16 mouse cellular contexts compared by ENCODE assay signal in genomic region chr1:38012104-38012503, GRCm38 (mm10). TPM values are rescaled to one million over a fixed set of nuclear protein-coding genes. Genes with fewer than 3 reads are reported as not detected.
A peak's percentile ranks its signal among the peaks of the same experiment; 100 is the strongest.
DNase-seq lines count a peak whose midpoint lies in the region; ATAC-seq and TF ChIP-seq lines count a peak whose summit lies in the region.
"Had no signal": no experiment of that assay in that cellular context is flagged by ENCODE, and none has a peak within 500 bp of the region (broad histone marks: within the 10 kb centered on the region; RNA-seq: fewer than 3 reads in every experiment).

No protein-coding gene starts in this region.

- no peak overlapping the region for H3K9ac ChIP-seq in lung, postnatal 0 days (replicated peaks; ENCODE audit: low read depth)

- H3K4me2 ChIP-seq in lung, postnatal 0 days (replicated peaks; ENCODE audit: low read depth, low read length), result no peak overlapping the region

- peak; percentile 8 for DNase-seq in lung, postnatal 0 days (ENCODE audit: low spot score)
- no peak for DNase-seq in lung, postnatal 14 days
- peak; percentile 33 for DNase-seq in liver
- no peak for DNase-seq in left cerebral cortex, adult 8-10 months (ENCODE audit: low spot score in 2 of 2)
- no peak for DNase-seq in cerebellum, postnatal 4 days (ENCODE audit: low spot score in 2 of 2)
- DNase-seq: cerebellum, adult 2 months; kidney, adult 18-20 months; thymus, adult 18-20 months had no signal

- TF ChIP-seq CTCF in lung, postnatal 0 days (IDR thresholded peaks at IDR 0.05), result no peak

- H3K4me1 ChIP-seq in erythroblast, embryonic 14.5 days (ENCODE audit: control insufficient read depth), result peaks cover 88% of the 10 kb centered on the region
- no peaks in the 10 kb centered on the region for H3K4me1 ChIP-seq in lung, postnatal 0 days (ENCODE audit: insufficient read depth, low read depth, low read length)
- peaks cover 82% of the 10 kb centered on the region for H3K4me1 ChIP-seq in megakaryocyte, embryonic 14.5 days
- H3K4me1 ChIP-seq: limb, embryonic 10.5 days had no signal

- no peaks in the 10 kb centered on the region for H3K9me3 ChIP-seq in erythroblast, embryonic 14.5 days (ENCODE audit: control insufficient read depth, low read length)
- no peaks in the 10 kb centered on the region for H3K9me3 ChIP-seq in lung, postnatal 0 days (ENCODE audit: low read length)
- H3K9me3 ChIP-seq in megakaryocyte, embryonic 14.5 days, result no peaks in the 10 kb centered on the region
- H3K9me3 ChIP-seq: limb, embryonic 10.5 days had no signal

- H3K27me3 ChIP-seq in erythroblast, embryonic 14.5 days (ENCODE audit: control insufficient read depth), result no peaks in the 10 kb centered on the region
- H3K27me3 ChIP-seq in lung, postnatal 0 days (replicated peaks; ENCODE audit: insufficient read depth, low read length), result no peaks in the 10 kb centered on the region
- no peaks in the 10 kb centered on the region for H3K27me3 ChIP-seq in megakaryocyte, embryonic 14.5 days (replicated peaks)

- WGBS in lung, postnatal 0 days, result 76% methylated on average over 3 of the region's 3 CpGs

- peak overlapping the region; percentile 54 for H3K4me3 ChIP-seq in erythroblast, embryonic 14.5 days (replicated peaks)
- no peak overlapping the region for H3K4me3 ChIP-seq in lung, postnatal 0 days (ENCODE audit: low read depth, low read length)
- peak overlapping the region; percentile 88 for H3K4me3 ChIP-seq in megakaryocyte, embryonic 14.5 days (replicated peaks)
- H3K4me3 ChIP-seq: limb, embryonic 10.5 days; myocyte had no signal

- H3K36me3 ChIP-seq in erythroblast, embryonic 14.5 days (ENCODE audit: control insufficient read depth), result peaks cover 38% of the 10 kb centered on the region
- no peaks in the 10 kb centered on the region for H3K36me3 ChIP-seq in lung, postnatal 0 days (ENCODE audit: insufficient read depth, low read length)
- peaks cover 23% of the 10 kb centered on the region for H3K36me3 ChIP-seq in megakaryocyte, embryonic 14.5 days (replicated peaks; ENCODE audit: low read length)
- H3K36me3 ChIP-seq: limb, embryonic 10.5 days had no signal

- ATAC-seq in erythroblast, adult 5-6 weeks (replicated peaks; ENCODE audit: low FRiP score, poor library complexity, severe bottlenecking), result no peak
- no peak for ATAC-seq in lung, postnatal 0 days

- no peak for TF ChIP-seq EP300 in lung, postnatal 0 days (IDR thresholded peaks at IDR 0.05)

- H3K27ac ChIP-seq in lung, postnatal 0 days (ENCODE audit: low read length), result no peak overlapping the region
- H3K27ac ChIP-seq: limb, embryonic 10.5 days had no signal

RNA-seq across cellular contexts. Expression of gene Eif5b, which starts 14.3 kb away (rescaled TPM):
- polyA plus RNA-seq in erythroblast, embryonic 14.5 days (2012), result 10.1 and 11.0 TPM in 2 replicates
- total RNA-seq in erythroblast, adult 5-6 weeks (2015; ENCODE audit: low replicate concordance), result 18.6 and 20.5 TPM in 2 replicates
- total RNA-seq in erythroblast, adult 5-6 weeks (2017; ENCODE audit: low replicate concordance), result 10.6 and 20.4 TPM in 2 replicates
- 16.0 and 18.6 TPM in 2 replicates for polyA plus RNA-seq in lung, postnatal 0 days (2015; fragmentation: Nextera tagmentation; extraction: Ambion mirVana)
- 3.5 and 69.6 TPM in 2 replicates for polyA plus RNA-seq in megakaryocyte, embryonic 14.5 days (2012; ENCODE audit: insufficient read depth, low replicate concordance)
- 10 to 100 TPM; 36.2 to 40.3 (median 37.5) TPM for total RNA-seq in left cerebral cortex, adult 8-10 months (2022)

RNA-seq across cellular contexts. Expression of gene Txndc9, which starts 14.4 kb away (rescaled TPM):
- polyA plus RNA-seq in erythroblast, embryonic 14.5 days (2012), result 0.46 and 1.1 TPM in 2 replicates
- total RNA-seq in erythroblast, adult 5-6 weeks (2015; ENCODE audit: low replicate concordance), result 22.6 and 24.0 TPM in 2 replicates
- 24.8 and 30.1 TPM in 2 replicates for total RNA-seq in erythroblast, adult 5-6 weeks (2017; ENCODE audit: low replicate concordance)
- 93.3 and 101 TPM in 2 replicates for polyA plus RNA-seq in lung, postnatal 0 days (2015; fragmentation: Nextera tagmentation; extraction: Ambion mirVana)
- 3.2 and 4.8 TPM in 2 replicates for polyA plus RNA-seq in megakaryocyte, embryonic 14.5 days (2012; ENCODE audit: insufficient read depth, low replicate concordance)
- total RNA-seq in left cerebral cortex, adult 8-10 months (2022), result 10 to 100 TPM; 57.1 to 62.3 (median 61.7) TPM

RNA-seq across cellular contexts. Expression of gene Lyg1, which starts 54.5 kb away (rescaled TPM):
- polyA plus RNA-seq in erythroblast, embryonic 14.5 days (2012), result not detected in 2 replicates
- not detected in 2 replicates for total RNA-seq in erythroblast, adult 5-6 weeks (2015; ENCODE audit: low replicate concordance)
- total RNA-seq in erythroblast, adult 5-6 weeks (2017; ENCODE audit: low replicate concordance), result not detected in 2 replicates
- not detected in 2 replicates for polyA plus RNA-seq in lung, postnatal 0 days (2015; fragmentation: Nextera tagmentation; extraction: Ambion mirVana)
- not detected in 2 replicates for polyA plus RNA-seq in megakaryocyte, embryonic 14.5 days (2012; ENCODE audit: insufficient read depth, low replicate concordance)
- total RNA-seq in left cerebral cortex, adult 8-10 months (2022), result not detected
- total RNA-seq: ES-E14 had no signal
- polyA plus RNA-seq: cerebellum, adult 2 months; hindbrain, embryonic 11.5 days; large intestine, adult 2 months; limb, embryonic 10.5 days; myocyte had no signal

Comparison
In these comparisons a context has a peak if more than half of its experiments do, and no peak if none do; other contexts are left out.
1. DNase-seq: peak in lung, postnatal 0 days (single experiment) and liver (single experiment); none in lung, postnatal 14 days (single experiment), left cerebral cortex, adult 8-10 months (0 of 2) and cerebellum, postnatal 4 days (0 of 2).
2. RNA of gene Txndc9, which starts 14.4 kb away (polyA plus RNA-seq): 93.3 to 101 TPM in lung, postnatal 0 days; 3.2 to 4.8 TPM in megakaryocyte, embryonic 14.5 days and 0.46 to 1.1 TPM in erythroblast, embryonic 14.5 days; every median in the first group is over 10 times any median in the second.